Mouse (Mus musculus): ENCODE measurements around the gene Olfr141. TPM values are rescaled to one million over a fixed set of nuclear protein-coding genes. Genes with fewer than 3 reads are reported as not detected.

The Olfr141 gene
- polyA plus RNA-seq (2014; fragmentation: Illumina TruSeq; extraction: RNeasy Lipid Tissue Mini Kit (QIAGEN cat#74804); ENCODE audit: low read depth, low replicate concordance): not detected

GRCm38 (mm10) chr2:86809918-86810317, at the start of gene Olfr141:
Gene Olfr141 (minus strand): TSS chr2:86810018.

GRCm38 (mm10) chr2:86851596-86851995, 41.8 kb upstream of the Olfr141 start, which contains the start of gene Olfr1095:
Gene Olfr1095 (minus strand): TSS chr2:86851696.

GRCm38 (mm10) chr2:86824363-86824762, 14.5 kb upstream of the Olfr141 start, which contains the start of gene Olfr1094:
Gene Olfr1094 (plus strand): TSS chr2:86824663.

GRCm38 (mm10) chr2:86782179-86782578, 27.6 kb downstream of the Olfr141 start, which contains the start of gene Olfr1093:
Gene Olfr1093 (plus strand): TSS chr2:86782479.

GRCm38 (mm10) chr2:86758893-86759292, 50.9 kb downstream of the Olfr141 start, which contains the start of gene Olfr1090:
Gene Olfr1090 (minus strand): TSS chr2:86758993.

Other genes starting within 250 kb of the Olfr141 start
- not detected for gene Olfr1082, start 211.1 kb downstream of the Olfr141 start, polyA plus RNA-seq (2014; fragmentation: Illumina TruSeq; extraction: RNeasy Lipid Tissue Mini Kit (QIAGEN cat#74804); ENCODE audit: low read depth, low replicate concordance)
- not detected for gene Olfr1084, start 170.3 kb downstream of the Olfr141 start, polyA plus RNA-seq (2014; fragmentation: Illumina TruSeq; extraction: RNeasy Lipid Tissue Mini Kit (QIAGEN cat#74804); ENCODE audit: low read depth, low replicate concordance)
- not detected for gene Olfr1085, start 148.0 kb downstream of the Olfr141 start, polyA plus RNA-seq (2014; fragmentation: Illumina TruSeq; extraction: RNeasy Lipid Tissue Mini Kit (QIAGEN cat#74804); ENCODE audit: low read depth, low replicate concordance)
- not detected for gene Olfr1086, start 129.9 kb downstream of the Olfr141 start, polyA plus RNA-seq (2014; fragmentation: Illumina TruSeq; extraction: RNeasy Lipid Tissue Mini Kit (QIAGEN cat#74804); ENCODE audit: low read depth, low replicate concordance)
- gene Olfr1087, start 111.6 kb downstream of the Olfr141 start, polyA plus RNA-seq (2014; fragmentation: Illumina TruSeq; extraction: RNeasy Lipid Tissue Mini Kit (QIAGEN cat#74804); ENCODE audit: low read depth, low replicate concordance): not detected
- gene Olfr1089, start 76.3 kb downstream of the Olfr141 start, polyA plus RNA-seq (2014; fragmentation: Illumina TruSeq; extraction: RNeasy Lipid Tissue Mini Kit (QIAGEN cat#74804); ENCODE audit: low read depth, low replicate concordance): not detected
- gene Olfr1090, start 51.0 kb downstream of the Olfr141 start, polyA plus RNA-seq (2014; fragmentation: Illumina TruSeq; extraction: RNeasy Lipid Tissue Mini Kit (QIAGEN cat#74804); ENCODE audit: low read depth, low replicate concordance): not detected
- gene Olfr1093, start 27.5 kb downstream of the Olfr141 start, polyA plus RNA-seq (2014; fragmentation: Illumina TruSeq; extraction: RNeasy Lipid Tissue Mini Kit (QIAGEN cat#74804); ENCODE audit: low read depth, low replicate concordance): not detected
- gene Olfr1094, start 14.6 kb upstream of the Olfr141 start, polyA plus RNA-seq (2014; fragmentation: Illumina TruSeq; extraction: RNeasy Lipid Tissue Mini Kit (QIAGEN cat#74804); ENCODE audit: low read depth, low replicate concordance): not detected
- gene Olfr1095, start 41.7 kb upstream of the Olfr141 start, polyA plus RNA-seq (2014; fragmentation: Illumina TruSeq; extraction: RNeasy Lipid Tissue Mini Kit (QIAGEN cat#74804); ENCODE audit: low read depth, low replicate concordance): not detected
- gene Gm13723, start 64.8 kb upstream of the Olfr141 start, polyA plus RNA-seq (2014; fragmentation: Illumina TruSeq; extraction: RNeasy Lipid Tissue Mini Kit (QIAGEN cat#74804); ENCODE audit: low read depth, low replicate concordance): not detected
- gene Olfr1097, start 82.2 kb upstream of the Olfr141 start, polyA plus RNA-seq (2014; fragmentation: Illumina TruSeq; extraction: RNeasy Lipid Tissue Mini Kit (QIAGEN cat#74804); ENCODE audit: low read depth, low replicate concordance): not detected
- gene Olfr1098, start 114.5 kb upstream of the Olfr141 start, polyA plus RNA-seq (2014; fragmentation: Illumina TruSeq; extraction: RNeasy Lipid Tissue Mini Kit (QIAGEN cat#74804); ENCODE audit: low read depth, low replicate concordance): not detected
- gene Olfr1099, start 150.7 kb upstream of the Olfr141 start, polyA plus RNA-seq (2014; fragmentation: Illumina TruSeq; extraction: RNeasy Lipid Tissue Mini Kit (QIAGEN cat#74804); ENCODE audit: low read depth, low replicate concordance): not detected
- not detected for gene Olfr1100, start 169.9 kb upstream of the Olfr141 start, polyA plus RNA-seq (2014; fragmentation: Illumina TruSeq; extraction: RNeasy Lipid Tissue Mini Kit (QIAGEN cat#74804); ENCODE audit: low read depth, low replicate concordance)
- gene Olfr1101, start 181.2 kb upstream of the Olfr141 start, polyA plus RNA-seq (2014; fragmentation: Illumina TruSeq; extraction: RNeasy Lipid Tissue Mini Kit (QIAGEN cat#74804); ENCODE audit: low read depth, low replicate concordance): not detected
- not detected for gene Olfr1102, start 188.4 kb upstream of the Olfr141 start, polyA plus RNA-seq (2014; fragmentation: Illumina TruSeq; extraction: RNeasy Lipid Tissue Mini Kit (QIAGEN cat#74804); ENCODE audit: low read depth, low replicate concordance)
- gene Olfr1104, start 217.1 kb upstream of the Olfr141 start, polyA plus RNA-seq (2014; fragmentation: Illumina TruSeq; extraction: RNeasy Lipid Tissue Mini Kit (QIAGEN cat#74804); ENCODE audit: low read depth, low replicate concordance): not detected
- not detected for gene Olfr1105, start 226.5 kb upstream of the Olfr141 start, polyA plus RNA-seq (2014; fragmentation: Illumina TruSeq; extraction: RNeasy Lipid Tissue Mini Kit (QIAGEN cat#74804); ENCODE audit: low read depth, low replicate concordance)
- not detected for gene Olfr1106, start 242.3 kb upstream of the Olfr141 start, polyA plus RNA-seq (2014; fragmentation: Illumina TruSeq; extraction: RNeasy Lipid Tissue Mini Kit (QIAGEN cat#74804); ENCODE audit: low read depth, low replicate concordance)